Mouse (Mus musculus) liver, postnatal 0 days (tissue): ENCODE data around the gene Fzd4.

ENCODE experiments used
- CTCF ChIP-seq: sonication (generic); IDR thresholded peaks from 2 replicates; pipeline ENCODE4 v1.5.1; 2016; ENCODE audit warnings: antibody characterized with exemption, low read depth
- EP300 ChIP-seq: IDR thresholded peaks from 2 replicates; pipeline ENCODE4 v1.6.1; 2016; ENCODE audit warnings: antibody characterized with exemption, low read depth, mild to moderate bottlenecking

GRCm38 (mm10) chr7:89428804-89429203, 24.6 kb downstream of the Fzd4 start:
- TF ChIP-seq EP300 = no peak
- no peak for TF ChIP-seq CTCF
